Mouse (Mus musculus) layer of hippocampus, postnatal 10 days (tissue): ENCODE measurements around the gene Zfp488. TPM values are rescaled to one million over a fixed set of nuclear protein-coding genes. Genes with fewer than 3 reads are reported as not detected.

Source experiments
- DNase-seq, 2 experiments: peaks; one replicate each; pipeline ENCODE4 v3.0.0; 2021; ENCODE audit warnings: low spot score in 2 of 2
- total RNA-seq, 2 experiments: library from RNA; stranded (reverse); gene quantifications; 2 replicates each; pipeline ENCODE4 v1.2.3; 2021

Gene Zfp488
- total RNA-seq, 2 experiments from 2014 or later: 5.3 to 5.4 TPM

DNA sequence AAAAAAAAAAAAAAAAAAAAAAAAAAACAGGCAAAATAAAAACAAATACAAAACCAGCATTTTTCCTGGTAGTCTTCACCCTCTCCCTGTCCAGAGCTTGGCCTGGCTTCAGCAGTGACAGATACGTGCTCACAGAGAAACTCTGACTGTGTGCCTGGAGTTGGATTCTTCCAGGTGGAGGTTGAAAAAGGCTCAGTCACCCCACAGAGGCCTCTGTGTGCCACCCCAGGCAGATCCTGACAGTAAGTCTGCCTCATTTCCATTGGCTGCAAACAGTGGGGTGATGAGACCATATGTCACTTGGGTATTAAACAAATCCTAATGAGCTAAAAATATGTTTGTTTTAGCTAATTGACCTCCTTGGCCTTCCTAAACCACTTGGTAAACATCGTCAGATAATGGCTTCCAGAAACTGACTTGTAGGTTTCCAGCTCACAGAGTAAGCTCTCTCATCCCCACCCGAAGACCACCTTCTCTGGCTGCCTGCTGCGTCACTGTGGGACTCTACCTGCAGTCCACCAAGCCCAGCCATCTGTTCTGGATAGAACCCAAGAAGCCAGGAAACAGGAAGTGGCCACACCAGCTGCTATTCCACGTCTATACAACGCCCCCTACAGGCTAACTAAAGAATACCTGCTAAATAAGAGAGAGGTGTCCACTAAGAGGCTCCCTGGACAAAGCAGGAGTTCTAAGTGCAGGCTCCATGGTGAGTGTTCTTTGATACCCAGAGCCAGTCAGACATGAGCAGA, 26.2 kb downstream of the Zfp488 start:
- no peak for DNase-seq

DNA sequence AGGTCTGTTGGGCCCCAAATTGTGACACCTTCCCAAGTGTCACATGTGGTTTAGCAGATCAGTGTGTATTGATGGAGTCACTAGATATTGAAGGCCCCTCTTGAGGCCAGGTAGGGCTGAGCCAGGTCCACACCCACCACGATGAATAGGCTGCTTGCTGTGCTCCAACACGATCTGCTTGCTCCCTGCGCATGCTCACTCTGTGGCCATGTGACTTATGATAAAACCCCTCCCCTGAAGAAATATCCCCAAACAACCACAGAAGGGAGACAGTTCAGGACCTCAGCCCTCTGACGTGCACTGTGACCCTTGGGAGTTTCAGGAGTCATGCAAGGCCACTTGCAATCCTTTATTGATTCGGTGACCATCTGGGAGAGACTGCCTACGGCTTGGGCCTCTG, 32.4 kb downstream of the Zfp488 start:
- no peak for DNase-seq

DNA sequence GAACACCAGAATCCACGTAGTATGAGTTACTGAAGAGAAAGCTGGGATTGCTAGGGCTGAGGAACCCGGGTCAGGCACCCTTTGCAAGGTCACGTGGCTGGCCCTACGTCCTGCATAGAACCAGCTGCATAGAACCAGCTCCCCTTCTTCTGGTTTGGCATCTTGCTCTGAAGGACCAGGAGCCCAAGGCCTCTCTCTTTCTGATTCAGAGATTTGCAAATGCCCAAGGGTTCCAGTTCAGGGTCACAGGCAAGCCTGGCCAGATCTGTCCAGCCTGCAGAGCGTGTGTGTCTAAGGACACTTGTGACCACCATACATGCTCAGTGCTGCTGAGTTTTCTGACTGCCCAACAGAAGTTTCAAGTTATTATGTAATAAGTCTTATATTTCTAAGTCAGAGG, 36.3 kb downstream of the Zfp488 start:
- no peak for DNase-seq

DNA sequence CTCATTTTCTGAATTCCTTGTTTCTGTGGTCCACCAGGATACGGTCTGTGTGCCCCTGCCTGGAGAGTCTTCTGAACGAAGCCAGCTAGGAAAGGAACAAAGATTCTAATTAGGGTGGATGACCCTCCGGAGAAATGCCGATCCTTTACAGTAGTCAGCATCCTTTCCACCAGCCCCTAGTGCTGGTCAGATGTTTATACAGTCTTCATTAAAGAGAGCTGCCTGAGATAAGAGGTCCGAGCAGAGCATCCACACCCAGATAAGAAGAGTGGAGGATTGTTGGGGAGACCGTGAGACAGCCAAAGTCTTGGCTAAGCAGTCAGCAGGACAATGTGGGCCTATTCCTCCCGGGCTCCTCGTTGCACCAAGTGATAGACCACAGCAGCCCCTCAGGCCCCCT, 37.8 kb downstream of the Zfp488 start, which contains the start of gene Gdf2:
Gene Gdf2 (plus strand): TSS at position 301 of the 400 bp plus-strand sequence.
- DNase-seq: no peak

DNA sequence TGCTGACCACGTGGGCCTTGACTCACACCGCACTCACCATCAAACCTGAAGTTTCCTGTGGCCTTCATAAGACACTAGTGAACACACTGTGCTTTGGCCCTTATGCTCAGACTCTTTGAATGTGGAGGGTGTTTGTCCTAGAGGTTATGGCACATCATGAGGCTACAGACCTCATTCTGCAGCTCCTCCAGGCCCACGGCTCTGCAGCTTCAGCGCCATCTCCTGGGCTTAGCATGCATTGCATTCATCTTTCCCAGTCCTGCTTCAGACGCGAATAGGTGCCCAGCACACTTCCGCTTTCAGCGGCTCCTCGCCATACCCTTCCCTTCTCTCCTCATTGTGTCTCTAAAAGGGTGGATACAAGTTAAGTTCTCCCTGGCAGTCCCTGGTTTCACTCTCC, 39.4 kb downstream of the Zfp488 start:
- peak; percentile 86 to 88 for DNase-seq

DNA sequence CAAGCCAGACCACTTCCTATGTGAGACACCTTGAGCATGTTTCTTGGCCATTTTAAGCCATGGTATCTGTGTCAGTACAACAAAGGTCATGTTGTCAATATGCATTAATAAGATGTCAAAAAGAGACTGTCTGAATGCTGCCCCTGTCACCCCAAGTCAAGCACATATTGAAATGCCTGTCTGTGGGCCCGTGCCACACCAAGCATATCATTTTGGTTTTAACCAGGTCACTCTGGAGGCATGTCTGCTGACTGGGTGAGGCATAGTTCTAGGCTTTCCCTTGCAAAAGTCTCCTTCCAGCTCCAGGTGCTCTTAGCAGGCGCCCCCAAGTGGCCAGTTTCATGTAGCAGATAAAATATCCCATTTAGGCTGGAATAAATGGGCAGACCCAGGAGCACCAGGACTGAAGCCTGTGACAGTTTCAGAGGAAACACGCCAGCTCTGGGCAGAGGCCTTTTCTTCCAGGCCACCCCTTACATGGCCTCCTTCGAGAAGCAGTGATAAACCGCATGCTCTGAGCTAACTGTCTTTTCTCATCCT, 44.7 kb downstream of the Zfp488 start:
- DNase-seq: peak; percentile 76 to 82

DNA sequence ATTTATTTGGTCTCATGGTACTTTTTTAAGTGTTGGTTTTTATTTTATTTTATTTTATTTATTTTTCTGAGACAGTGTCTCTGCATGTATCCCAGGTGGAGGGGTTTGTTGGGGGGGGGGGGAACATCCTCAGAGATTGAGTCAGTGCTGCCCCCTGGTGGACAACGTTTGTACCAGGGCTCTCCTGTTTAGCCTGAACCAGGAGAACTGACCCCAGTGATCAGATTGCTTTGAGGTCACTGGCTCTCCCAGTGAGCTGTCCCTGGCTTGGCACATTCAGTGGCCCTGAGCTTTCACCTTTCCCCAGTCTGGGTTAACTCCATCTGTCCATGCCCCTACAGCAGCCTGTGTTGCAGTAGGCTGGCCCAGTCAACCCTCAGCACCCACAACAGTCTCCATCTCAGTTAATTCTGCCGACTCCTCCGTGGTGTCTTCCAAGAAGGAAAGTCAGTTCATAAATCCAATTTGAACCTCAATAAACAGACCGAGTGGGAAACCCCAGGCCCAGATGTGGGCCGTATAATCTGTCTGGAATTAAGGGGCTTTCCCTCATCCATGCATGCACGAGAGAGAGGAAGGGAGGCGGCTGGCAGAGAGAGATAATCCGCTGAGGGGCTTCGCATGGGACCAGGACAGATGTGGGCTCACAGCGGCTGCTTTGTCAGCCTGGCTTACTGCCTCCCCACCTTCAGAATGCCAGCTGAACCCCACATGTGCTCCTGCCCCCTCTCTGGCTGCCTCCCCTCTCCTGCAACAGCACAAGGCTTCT, 45.4 kb downstream of the Zfp488 start:
- DNase-seq: peak; percentile 74 to 79

DNA sequence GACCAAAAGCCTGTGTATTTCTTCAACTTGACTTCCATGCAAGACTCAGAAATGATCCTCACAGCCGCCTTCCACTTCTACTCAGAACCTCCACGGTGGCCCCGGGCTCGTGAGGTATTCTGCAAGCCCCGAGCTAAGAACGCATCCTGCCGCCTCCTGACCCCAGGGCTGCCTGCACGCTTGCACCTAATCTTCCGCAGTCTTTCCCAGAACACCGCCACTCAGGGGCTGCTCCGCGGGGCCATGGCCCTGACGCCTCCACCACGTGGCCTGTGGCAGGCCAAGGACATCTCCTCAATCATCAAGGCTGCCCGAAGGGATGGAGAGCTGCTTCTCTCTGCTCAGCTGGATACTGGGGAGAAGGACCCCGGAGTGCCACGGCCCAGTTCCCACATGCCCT, 46.7 kb downstream of the Zfp488 start:
- DNase-seq: no peak

DNA sequence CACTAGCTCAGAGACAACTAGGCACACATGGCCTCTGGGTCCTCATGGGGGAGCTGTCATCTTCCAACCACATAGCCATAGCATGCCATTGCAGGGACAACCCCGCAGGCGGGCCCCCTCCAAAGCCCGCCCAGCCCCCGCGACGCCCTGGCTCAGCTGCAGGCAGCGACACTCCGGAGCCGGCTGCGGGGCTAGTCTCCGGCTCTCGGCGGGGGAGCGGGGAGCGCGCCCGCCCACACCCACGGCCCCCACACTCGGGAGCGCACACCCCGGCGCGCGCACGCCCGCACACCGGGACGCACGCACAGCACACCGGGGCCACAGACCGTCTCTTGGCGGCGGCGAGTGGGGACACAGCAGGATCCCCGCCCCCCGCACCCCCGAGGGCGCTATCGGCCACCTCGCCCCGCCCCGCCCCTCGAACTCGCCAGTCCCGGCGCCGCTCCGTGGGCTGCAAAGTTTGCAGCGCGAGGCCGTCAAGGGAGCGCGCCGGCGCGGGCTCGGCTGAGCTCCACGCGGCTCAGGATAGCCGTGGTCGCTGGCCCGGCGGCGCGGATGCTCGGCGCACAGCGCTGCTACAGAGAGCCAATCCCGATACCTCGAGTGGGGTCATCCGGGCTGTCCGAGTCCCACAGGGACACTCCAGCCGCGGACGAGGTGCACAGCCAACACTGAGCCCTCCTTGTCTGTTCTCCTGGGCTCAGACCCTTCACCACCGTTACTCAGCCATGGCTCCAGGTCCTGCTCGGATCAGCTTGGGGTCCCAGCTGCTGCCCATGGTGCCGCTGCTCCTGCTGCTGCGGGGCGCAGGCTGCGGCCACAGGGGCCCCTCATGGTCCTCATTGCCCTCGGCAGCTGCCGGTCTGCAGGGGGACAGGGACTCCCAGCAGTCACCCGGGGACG, 55.1 kb downstream of the Zfp488 start, which contains the start of gene Gdf10:
Gene Gdf10 (plus strand): TSS at position 420 of the 903 bp plus-strand sequence.
- peak; percentile 48 to 65 for DNase-seq

DNA sequence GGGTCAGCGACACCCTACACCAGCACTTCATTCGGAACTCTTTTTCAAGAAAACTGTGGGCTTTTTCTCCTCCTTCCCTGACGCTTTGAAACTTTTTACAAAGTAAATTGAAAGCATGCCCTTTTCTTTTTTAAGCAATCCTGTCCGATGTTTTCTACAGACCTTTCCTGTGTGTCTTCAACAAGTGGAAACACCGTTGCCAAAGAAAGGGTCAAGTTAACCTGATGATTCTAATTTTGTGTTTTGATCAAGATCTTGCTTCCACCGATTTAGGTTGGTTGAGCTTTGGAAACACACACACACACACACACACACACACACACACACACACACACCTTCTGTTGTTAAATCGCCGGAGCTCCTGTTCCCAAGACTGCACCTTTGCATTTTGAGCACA, 55.8 kb downstream of the Zfp488 start:
- no peak for DNase-seq

DNA sequence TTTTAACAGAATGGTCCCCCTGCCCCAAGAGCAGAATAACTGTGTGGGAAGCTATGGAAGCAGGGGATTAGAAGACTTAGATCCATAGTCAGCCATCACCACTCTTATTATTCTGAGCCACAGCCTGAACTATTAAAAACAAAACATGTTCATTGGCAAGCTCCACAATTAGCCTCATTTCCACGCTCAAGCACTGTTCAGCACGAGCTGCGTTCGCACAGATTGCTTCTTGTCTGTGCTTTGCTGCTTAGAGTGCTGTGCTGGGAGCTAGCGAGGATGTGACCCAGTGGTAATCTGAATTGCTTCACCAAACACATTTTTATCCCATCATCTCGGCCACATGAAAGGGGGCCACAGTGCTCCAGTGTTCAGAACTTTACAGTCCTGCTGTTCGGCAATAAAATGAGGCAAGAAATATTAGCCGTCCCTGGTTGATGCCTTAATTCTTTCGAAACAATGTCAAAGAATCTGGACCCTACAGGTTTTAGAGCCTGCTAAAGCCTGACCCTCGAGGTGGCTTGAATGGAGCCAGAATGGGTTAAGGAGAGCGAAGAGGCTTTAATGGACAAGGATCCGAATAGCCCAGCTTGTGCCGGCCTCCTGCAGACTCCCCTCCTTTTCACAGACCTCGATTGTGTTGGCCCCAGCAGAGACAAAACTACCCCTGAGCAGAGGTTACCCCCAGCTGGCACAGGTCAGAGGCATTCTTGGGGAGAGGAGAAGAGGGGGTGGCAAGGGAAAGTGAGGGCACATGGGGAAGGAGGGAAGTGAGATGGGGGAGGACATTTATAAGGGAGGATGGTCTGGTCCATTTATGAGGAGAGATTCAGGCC, 57.6 kb downstream of the Zfp488 start:
- peak in 1 of 2 experiments; percentile 48 for DNase-seq

Other genes starting within 250 kb of the Zfp488 start
- 10 to 100 TPM in 1 of 2 experiments, 1 to 10 TPM in 1; 9.7 to 12.3 TPM for gene Gdf10, start 55.2 kb downstream of the Zfp488 start, total RNA-seq
- gene Gdf2, start 37.7 kb downstream of the Zfp488 start, total RNA-seq: not detected
- not detected for gene Rbp3, start 24.8 kb downstream of the Zfp488 start, total RNA-seq
- gene Gm30083, start 36.4 kb upstream of the Zfp488 start, total RNA-seq: not detected
- gene Gm5460, start 38.0 kb upstream of the Zfp488 start, total RNA-seq: not detected
- gene Antxrl, start 73.9 kb upstream of the Zfp488 start, total RNA-seq: not detected
- 1 to 10 TPM in 1 of 2 experiments, under 1 TPM in 1; 0.83 to 1.1 TPM for gene Anxa8, start 107.2 kb upstream of the Zfp488 start, total RNA-seq
- gene A630023A22Rik, start 124.0 kb upstream of the Zfp488 start, total RNA-seq: not detected
- gene Npy4r, start 173.7 kb upstream of the Zfp488 start, total RNA-seq: under 1 TPM; 0.09 to 0.18 TPM
- gene Gprin2, start 222.9 kb upstream of the Zfp488 start, total RNA-seq: 1 to 10 TPM; 6.0 to 7.5 TPM
- gene Syt15, start 240.8 kb upstream of the Zfp488 start, total RNA-seq: 1 to 10 TPM; 1.7 to 1.8 TPM